Mouse (Mus musculus): ENCODE data around the gene Egr2. TPM values are rescaled to one million over a fixed set of nuclear protein-coding genes. Genes with fewer than 3 reads are reported as not detected.
A peak's percentile ranks its signal among the peaks of the same experiment; 100 is the strongest.

Egr2 gene
- polyA plus RNA-seq, 1 experiment from 2014 or later, result 0.12 TPM

GRCm38 (mm10) chr10:67538585-67539400, 3.5 kb downstream of the Egr2 start:
- Histone ChIP-seq H3K36me3 (no peaks in the 10 kb centered on the region), H3K4me1 (replicated peaks) (peaks cover 37% of the 10 kb centered on the region), H3K4me2 (peak overlapping the region; percentile 89), H3K27me3 (peaks cover 88% of the 10 kb centered on the region), H3K4me3 (replicated peaks) (peak overlapping the region; percentile 67), H3K27ac (no peak overlapping the region), H3K9ac (no peak overlapping the region), H3K9me3 (replicated peaks) (no peaks in the 10 kb centered on the region)
- WGBS (ENCODE audit: insufficient replicate concordance), result 3% methylated on average over 50 of the region's 50 CpGs
- ATAC-seq (ENCODE audit: low read depth) (no peak), DNase-seq (no peak)

GRCm38 (mm10) chr10:67539401-67539730, 4.1 kb downstream of the Egr2 start:
- ATAC-seq (ENCODE audit: low read depth) (no peak), DNase-seq (no peak)
- Histone ChIP-seq H3K9ac (no peak overlapping the region), H3K9me3 (replicated peaks) (no peaks in the 10 kb centered on the region), H3K4me2 (no peak overlapping the region), H3K36me3 (peaks cover under 1% of the 10 kb centered on the region), H3K4me3 (replicated peaks) (no peak overlapping the region), H3K27me3 (peaks cover 82% of the 10 kb centered on the region), H3K27ac (no peak overlapping the region), H3K4me1 (replicated peaks) (peaks cover 37% of the 10 kb centered on the region)
- 24% methylated on average over 6 of the region's 6 CpGs for WGBS (ENCODE audit: insufficient replicate concordance)

- no peak overlapping the region for H3K4me2 ChIP-seq
- H3K27ac ChIP-seq, result no peak overlapping the region
- H3K27me3 ChIP-seq, result peaks cover 70% of the 10 kb centered on the region
- H3K4me1 ChIP-seq (replicated peaks), result peaks cover 29% of the 10 kb centered on the region
- H3K4me3 ChIP-seq (replicated peaks), result no peak overlapping the region
- no peak for ATAC-seq (ENCODE audit: low read depth)
- no peaks in the 10 kb centered on the region for H3K9me3 ChIP-seq (replicated peaks)
- 20% methylated on average over 19 of the region's 19 CpGs for WGBS (ENCODE audit: insufficient replicate concordance)
- no peak for DNase-seq
- no peak overlapping the region for H3K9ac ChIP-seq
- H3K36me3 ChIP-seq, result peaks cover 4% of the 10 kb centered on the region
Measured at GRCm38 (mm10) chr10:67540591-67540990, 5.3 kb downstream of the Egr2 start.

GRCm38 (mm10) chr10:67547850-67548260, 12.6 kb downstream of the Egr2 start:
- DNase-seq, result no peak
- peak overlapping the region; percentile 86 for H3K4me3 ChIP-seq (replicated peaks)
- WGBS (ENCODE audit: insufficient replicate concordance), result under 1% methylated on average over 20 of the region's 20 CpGs
- H3K9me3 ChIP-seq (replicated peaks), result no peaks in the 10 kb centered on the region
- peak overlapping the region; percentile 84 for H3K27ac ChIP-seq
- peak overlapping the region; percentile 92 for H3K4me2 ChIP-seq
- peaks cover 14% of the 10 kb centered on the region for H3K36me3 ChIP-seq
- no peaks in the 10 kb centered on the region for H3K27me3 ChIP-seq
- ATAC-seq (ENCODE audit: low read depth), result peak; percentile 25
- peak overlapping the region; percentile 91 for H3K9ac ChIP-seq
- peaks cover 34% of the 10 kb centered on the region for H3K4me1 ChIP-seq (replicated peaks)

GRCm38 (mm10) chr10:67548261-67548854, 13.1 kb downstream of the Egr2 start:
- Histone ChIP-seq H3K4me1 (replicated peaks) (peaks cover 34% of the 10 kb centered on the region), H3K27ac (peak overlapping the region; percentile 84), H3K9ac (peak overlapping the region; percentile 91), H3K4me2 (peak overlapping the region; percentile 92), H3K27me3 (no peaks in the 10 kb centered on the region), H3K36me3 (peaks cover 14% of the 10 kb centered on the region), H3K9me3 (replicated peaks) (no peaks in the 10 kb centered on the region), H3K4me3 (replicated peaks) (peak overlapping the region; percentile 86)
- ATAC-seq (ENCODE audit: low read depth) (peak; percentile 59), DNase-seq (peak; percentile 52)
- WGBS (ENCODE audit: insufficient replicate concordance), result under 1% methylated on average over 73 of the region's 73 CpGs

- peak; percentile 79 for DNase-seq
- H3K36me3 ChIP-seq, result peaks cover 14% of the 10 kb centered on the region
- peak within 1 kb of the TSS; percentile 92 for H3K4me2 ChIP-seq
- peaks cover 34% of the 10 kb centered on the region for H3K4me1 ChIP-seq (replicated peaks)
- H3K4me3 ChIP-seq (replicated peaks), result peak within 1 kb of the TSS; percentile 86
- peak within 1 kb of the TSS; percentile 91 for H3K9ac ChIP-seq
- H3K27ac ChIP-seq, result peak within 1 kb of the TSS; percentile 84
- peak; percentile 92 for ATAC-seq (ENCODE audit: low read depth)
- under 1% methylated on average over 75 of the region's 79 CpGs for WGBS (ENCODE audit: insufficient replicate concordance)
- no peaks in the 10 kb centered on the region for H3K9me3 ChIP-seq (replicated peaks)
- H3K27me3 ChIP-seq, result no peaks in the 10 kb centered on the region
Measured at GRCm38 (mm10) chr10:67548877-67549731, 13.8 kb downstream of the Egr2 start, which contains the start of gene Ado. Gene Ado (minus strand): TSS chr10:67548955.

GRCm38 (mm10) chr10:67558053-67558452, 22.8 kb downstream of the Egr2 start:
- Histone ChIP-seq H3K27ac (no peak overlapping the region), H3K4me3 (replicated peaks) (no peak overlapping the region), H3K9me3 (replicated peaks) (no peaks in the 10 kb centered on the region), H3K4me2 (no peak overlapping the region), H3K36me3 (no peaks in the 10 kb centered on the region), H3K4me1 (replicated peaks) (no peaks in the 10 kb centered on the region), H3K9ac (no peak overlapping the region), H3K27me3 (no peaks in the 10 kb centered on the region)
- 74% methylated on average over 4 of the region's 4 CpGs for WGBS (ENCODE audit: insufficient replicate concordance)
- ATAC-seq (ENCODE audit: low read depth) (no peak), DNase-seq (no peak)

- no peaks in the 10 kb centered on the region for H3K9me3 ChIP-seq (replicated peaks)
- no peaks in the 10 kb centered on the region for H3K27me3 ChIP-seq
- ATAC-seq (ENCODE audit: low read depth) (no peak), DNase-seq (no peak)
- H3K4me1 ChIP-seq (replicated peaks), result no peaks in the 10 kb centered on the region
- WGBS (ENCODE audit: insufficient replicate concordance), result 68% methylated on average over 13 of the region's 13 CpGs
- no peak overlapping the region for H3K27ac ChIP-seq
- no peak overlapping the region for H3K9ac ChIP-seq
- H3K36me3 ChIP-seq, result no peaks in the 10 kb centered on the region
- no peak overlapping the region for H3K4me3 ChIP-seq (replicated peaks)
- H3K4me2 ChIP-seq, result no peak overlapping the region
Measured at GRCm38 (mm10) chr10:67559765-67560394, 24.6 kb downstream of the Egr2 start.

- no peaks in the 10 kb centered on the region for H3K36me3 ChIP-seq
- WGBS (ENCODE audit: insufficient replicate concordance), result 41% methylated on average over 1 of the region's 1 CpGs
- no peaks in the 10 kb centered on the region for H3K27me3 ChIP-seq
- H3K4me1 ChIP-seq (replicated peaks), result no peaks in the 10 kb centered on the region
- no peak overlapping the region for H3K27ac ChIP-seq
- no peak for DNase-seq
- no peak overlapping the region for H3K9ac ChIP-seq
- H3K9me3 ChIP-seq (replicated peaks), result no peaks in the 10 kb centered on the region
- ATAC-seq (ENCODE audit: low read depth), result no peak
- H3K4me3 ChIP-seq (replicated peaks), result no peak overlapping the region
- H3K4me2 ChIP-seq, result no peak overlapping the region
Measured at GRCm38 (mm10) chr10:67561185-67561584, 25.9 kb downstream of the Egr2 start.

GRCm38 (mm10) chr10:67564509-67564908, 29.2 kb downstream of the Egr2 start:
- H3K9ac ChIP-seq, result no peak overlapping the region
- 76% methylated on average over 7 of the region's 7 CpGs for WGBS (ENCODE audit: insufficient replicate concordance)
- no peaks in the 10 kb centered on the region for H3K9me3 ChIP-seq (replicated peaks)
- H3K4me3 ChIP-seq (replicated peaks), result no peak overlapping the region
- H3K36me3 ChIP-seq, result no peaks in the 10 kb centered on the region
- no peak for DNase-seq
- no peaks in the 10 kb centered on the region for H3K4me1 ChIP-seq (replicated peaks)
- H3K27me3 ChIP-seq, result no peaks in the 10 kb centered on the region
- no peak overlapping the region for H3K27ac ChIP-seq
- no peak for ATAC-seq (ENCODE audit: low read depth)
- no peak overlapping the region for H3K4me2 ChIP-seq

GRCm38 (mm10) chr10:67566104-67566503, 30.8 kb downstream of the Egr2 start:
- Histone ChIP-seq H3K36me3 (no peaks in the 10 kb centered on the region), H3K9me3 (replicated peaks) (no peaks in the 10 kb centered on the region), H3K9ac (no peak overlapping the region), H3K4me1 (replicated peaks) (no peaks in the 10 kb centered on the region), H3K27ac (no peak overlapping the region), H3K27me3 (no peaks in the 10 kb centered on the region), H3K4me2 (no peak overlapping the region), H3K4me3 (replicated peaks) (no peak overlapping the region)
- DNase-seq (no peak), ATAC-seq (ENCODE audit: low read depth) (no peak)
- 48% methylated on average over 8 of the region's 8 CpGs for WGBS (ENCODE audit: insufficient replicate concordance)

All from liver, embryonic 13.5 days (tissue).